Mouse (Mus musculus): ENCODE results near the gene Smad6. TPM values are rescaled to one million over a fixed set of nuclear protein-coding genes. Genes with fewer than 3 reads are reported as not detected.

Gene Smad6
- polyA plus RNA-seq, 2 experiments = 1.8 to 3.9 TPM

DNA sequence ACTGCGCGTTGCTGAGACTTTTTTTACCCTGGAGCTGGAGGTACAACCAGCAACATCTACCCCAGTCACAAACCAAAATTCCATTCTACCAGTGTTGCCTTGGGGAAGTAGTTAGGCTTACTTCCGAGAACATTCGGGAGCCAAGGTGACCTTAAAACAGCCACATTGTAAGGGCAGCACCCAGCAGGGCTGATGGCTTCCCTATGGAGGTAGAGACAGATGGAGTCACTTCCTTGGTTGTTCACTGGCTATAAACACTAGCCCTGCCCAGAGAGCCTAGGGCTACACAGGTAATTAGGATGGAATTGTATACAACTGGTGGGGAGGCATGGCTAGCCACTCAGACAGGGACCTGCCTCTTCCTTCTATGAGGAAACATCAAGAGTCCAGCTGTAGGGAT lies 21.1 kb upstream of the Smad6 start:
- Histone ChIP-seq H3K9me3 (ENCODE audit: control insufficient read depth, low read length) (no peaks in the 10 kb centered on the region), H3K4me1 (replicated peaks; ENCODE audit: control insufficient read depth in 2 of 2, insufficient read depth in 2 of 2, low read length in 1 of 2) (peaks cover 46 to 77% of the 10 kb centered on the region in 2 experiments), H3K4me2 (ENCODE audit: low read depth) (peak overlapping the region; percentile 75), H3K27me3 (ENCODE audit: control insufficient read depth, insufficient read depth, low read length) (no peaks in the 10 kb centered on the region), H3K4me3 (ENCODE audit: insufficient read depth in 1 of 2, low read depth in 2 of 2, low read length in 2 of 2) (no peak overlapping the region), H3K27ac (peak overlapping the region; percentile 98), H3K36me3 (replicated peaks; ENCODE audit: control insufficient read depth, insufficient read depth, low read depth) (no peaks in the 10 kb centered on the region), H3K9ac (replicated peaks) (no peak overlapping the region; the same call in 1 of the 2 replicates)
- ATAC-seq (ENCODE audit: insufficient read depth) = no peak
- TF ChIP-seq CTCF (IDR thresholded peaks at IDR 0.05; ENCODE audit: low read depth) (no peak), EP300 (IDR thresholded peaks at IDR 0.05; ENCODE audit: low read depth) (no peak)
- no peak for DNase-seq (ENCODE audit: low read depth in 3 of 3, low spot score in 3 of 3)
- 85% methylated on average over 4 of the region's 4 CpGs for WGBS (ENCODE audit: insufficient replicate concordance)

DNA sequence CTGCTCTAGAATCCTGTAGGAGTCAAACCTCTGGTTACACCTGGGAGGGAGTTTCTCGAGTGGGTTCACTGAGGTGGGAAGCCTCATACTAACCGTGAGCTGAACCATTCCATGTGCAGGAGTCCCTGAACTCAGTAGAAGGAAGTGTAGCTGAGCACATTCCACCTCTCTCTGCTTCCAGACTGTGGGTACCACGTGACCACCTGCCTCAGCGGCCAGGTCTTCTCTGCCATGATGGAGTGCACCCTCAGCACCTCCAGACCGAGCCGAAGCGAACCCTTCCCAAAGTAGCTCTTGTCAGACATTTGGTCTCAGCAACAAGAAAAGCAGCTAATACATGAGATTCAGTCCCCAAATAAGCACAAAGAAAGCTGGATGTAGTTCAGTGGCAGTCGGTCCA lies 20.4 kb upstream of the Smad6 start:
- Histone ChIP-seq H3K9me3 (ENCODE audit: control insufficient read depth, low read length) (no peaks in the 10 kb centered on the region), H3K27me3 (ENCODE audit: control insufficient read depth, insufficient read depth, low read length) (no peaks in the 10 kb centered on the region), H3K4me2 (ENCODE audit: low read depth) (no peak overlapping the region), H3K4me3 (ENCODE audit: insufficient read depth in 1 of 2, low read depth in 2 of 2, low read length in 2 of 2) (no peak overlapping the region), H3K9ac (replicated peaks) (no peak overlapping the region; the same call in 1 of the 2 replicates), H3K27ac (0 out of 2 replicates have a peak overlapping the region, but pooled peaks have one; percentile 24), H3K36me3 (replicated peaks; ENCODE audit: control insufficient read depth, insufficient read depth, low read depth) (no peaks in the 10 kb centered on the region), H3K4me1 (replicated peaks; ENCODE audit: control insufficient read depth in 2 of 2, insufficient read depth in 2 of 2, low read length in 1 of 2) (peaks cover 39 to 70% of the 10 kb centered on the region in 2 experiments)
- ATAC-seq (ENCODE audit: insufficient read depth) (no peak), DNase-seq (ENCODE audit: low read depth in 3 of 3, low spot score in 3 of 3) (no peak)
- no peak for TF ChIP-seq EP300 (IDR thresholded peaks at IDR 0.05; ENCODE audit: low read depth)
- no peak for TF ChIP-seq CTCF (IDR thresholded peaks at IDR 0.05; ENCODE audit: low read depth)
- WGBS (ENCODE audit: insufficient replicate concordance) = 86% methylated on average over 8 of the region's 8 CpGs

- Histone ChIP-seq H3K27ac (peak overlapping the region; percentile 10; the same call in 1 of the 2 replicates), H3K9me3 (ENCODE audit: control insufficient read depth, low read length) (no peaks in the 10 kb centered on the region), H3K4me3 (ENCODE audit: insufficient read depth in 1 of 2, low read depth in 2 of 2, low read length in 2 of 2) (no peak overlapping the region), H3K27me3 (ENCODE audit: control insufficient read depth, insufficient read depth, low read length) (no peaks in the 10 kb centered on the region), H3K36me3 (replicated peaks; ENCODE audit: control insufficient read depth, insufficient read depth, low read depth) (no peaks in the 10 kb centered on the region), H3K9ac (replicated peaks) (peak overlapping the region; percentile 38; the same call in 1 of the 2 replicates), H3K4me2 (ENCODE audit: low read depth) (no peak overlapping the region), H3K4me1 (replicated peaks; ENCODE audit: control insufficient read depth in 2 of 2, insufficient read depth in 2 of 2, low read length in 1 of 2) (peaks cover 9 to 26% of the 10 kb centered on the region in 2 experiments)
- DNase-seq (ENCODE audit: low read depth in 3 of 3, low spot score in 3 of 3) (no peak), ATAC-seq (ENCODE audit: insufficient read depth) (no peak)
- TF ChIP-seq EP300 (IDR thresholded peaks at IDR 0.05; ENCODE audit: low read depth) (no peak), CTCF (IDR thresholded peaks at IDR 0.05; ENCODE audit: low read depth) (no peak)
- 52% methylated on average over 6 of the region's 6 CpGs for WGBS (ENCODE audit: insufficient replicate concordance)
Measured at GRCm38 (mm10) chr9:64029908-64030631, 8.2 kb upstream of the Smad6 start.

DNA sequence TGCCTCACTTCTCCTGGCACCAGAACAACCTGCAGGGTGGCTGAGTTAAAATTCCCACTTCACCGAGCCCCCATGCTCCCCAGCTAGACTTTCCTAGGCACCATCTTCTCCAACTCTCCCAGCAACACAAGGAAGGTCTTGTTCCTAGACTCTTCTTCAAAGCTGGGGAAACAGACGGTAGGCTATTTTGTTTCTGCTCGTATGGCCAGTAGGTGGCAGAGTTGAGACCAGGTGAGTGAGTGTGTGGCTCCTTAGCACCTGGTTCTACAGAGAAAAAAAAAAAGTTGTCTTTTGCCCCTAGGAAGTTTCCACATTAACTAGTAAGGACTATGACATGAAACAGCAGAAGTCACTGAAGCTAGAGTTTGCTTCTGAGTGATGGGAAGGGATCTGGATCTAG lies 3.7 kb upstream of the Smad6 start:
- H3K27ac ChIP-seq = peak overlapping the region; percentile 2
- H3K9ac ChIP-seq (replicated peaks) = no peak overlapping the region
- peaks cover 28 to 35% of the 10 kb centered on the region in 2 experiments for H3K4me1 ChIP-seq (replicated peaks; ENCODE audit: control insufficient read depth in 2 of 2, insufficient read depth in 2 of 2, low read length in 1 of 2)
- whole genome bisulfite sequencing (ENCODE audit: insufficient replicate concordance) = 4% methylated on average over 3 of the region's 3 CpGs
- H3K27me3 ChIP-seq (ENCODE audit: control insufficient read depth, insufficient read depth, low read length) = peaks cover 20% of the 10 kb centered on the region
- no peaks in the 10 kb centered on the region for H3K36me3 ChIP-seq (replicated peaks; ENCODE audit: control insufficient read depth, insufficient read depth, low read depth)
- no peak overlapping the region for H3K4me2 ChIP-seq (ENCODE audit: low read depth)
- peak in 1 of 3 experiments; percentile 69 for DNase-seq (ENCODE audit: low read depth in 3 of 3, low spot score in 3 of 3)
- no peak for ATAC-seq (ENCODE audit: insufficient read depth)
- H3K4me3 ChIP-seq (ENCODE audit: insufficient read depth in 1 of 2, low read depth in 2 of 2, low read length in 2 of 2) = no peak overlapping the region
- TF ChIP-seq CTCF (IDR thresholded peaks at IDR 0.05; ENCODE audit: low read depth) = peak; percentile 88
- no peak for TF ChIP-seq EP300 (IDR thresholded peaks at IDR 0.05; ENCODE audit: low read depth)
- no peaks in the 10 kb centered on the region for H3K9me3 ChIP-seq (ENCODE audit: control insufficient read depth, low read length)

- Histone ChIP-seq H3K4me1 (replicated peaks; ENCODE audit: control insufficient read depth in 2 of 2, insufficient read depth in 2 of 2, low read length in 1 of 2) (peaks cover 26 to 30% of the 10 kb centered on the region in 2 experiments), H3K36me3 (replicated peaks; ENCODE audit: control insufficient read depth, insufficient read depth, low read depth) (no peaks in the 10 kb centered on the region), H3K4me2 (ENCODE audit: low read depth) (peak overlapping the region; percentile 13; the same call in 1 of the 2 replicates), H3K9me3 (ENCODE audit: control insufficient read depth, low read length) (no peaks in the 10 kb centered on the region), H3K9ac (replicated peaks) (no peak overlapping the region), H3K4me3 (ENCODE audit: insufficient read depth in 1 of 2, low read depth in 2 of 2, low read length in 2 of 2) (no peak overlapping the region), H3K27ac (peak overlapping the region; percentile 2), H3K27me3 (ENCODE audit: control insufficient read depth, insufficient read depth, low read length) (peaks cover 26% of the 10 kb centered on the region)
- TF ChIP-seq CTCF (IDR thresholded peaks at IDR 0.05; ENCODE audit: low read depth) = peak; percentile 92
- TF ChIP-seq EP300 (IDR thresholded peaks at IDR 0.05; ENCODE audit: low read depth) = no peak
- WGBS (ENCODE audit: insufficient replicate concordance) = 8% methylated on average over 2 of the region's 2 CpGs
- DNase-seq (ENCODE audit: low read depth in 3 of 3, low spot score in 3 of 3) (no peak), ATAC-seq (ENCODE audit: insufficient read depth) (no peak)
Measured at GRCm38 (mm10) chr9:64024976-64025375, 3.1 kb upstream of the Smad6 start.
